Mouse (Mus musculus) liver, embryonic 16.5 days (tissue): ENCODE measurements around the gene Gm49361. TPM values are rescaled to one million over a fixed set of nuclear protein-coding genes. Genes with fewer than 3 reads are reported as not detected.
A peak's percentile ranks its signal among the peaks of the same experiment; 100 is the strongest.

Source experiments
- ATAC-seq: fragments of 200-750 bp; cut with Nextera tagmentation; 2 replicates; pipeline ENCODE4 v1.8.0; 2017; ENCODE audit warnings: low read depth, mild to moderate bottlenecking, moderate number of reproducible peaks, moderate library complexity
- H3K27ac ChIP-seq: fragments of 300-500 bp; sonication (generic); 2 replicates; pipeline ENCODE4 v1.5.1; 2014; ENCODE audit warnings: mild to moderate bottlenecking, low read length
- H3K27me3 ChIP-seq: fragments of 300-500 bp; sonication (generic); 2 replicates; pipeline ENCODE4 v1.6.1; 2014; ENCODE audit warnings: low read depth, low read length, mixed read lengths; ENCODE audit not compliant: control insufficient read depth, insufficient read depth
- H3K36me3 ChIP-seq: fragments of 300-500 bp; sonication (generic); 2 replicates; pipeline ENCODE4 v1.6.1; 2014; ENCODE audit warnings: mild to moderate bottlenecking; ENCODE audit not compliant: control insufficient read depth, insufficient read depth
- H3K4me1 ChIP-seq: fragments of 300-500 bp; sonication (generic); 2 replicates; pipeline ENCODE4 v1.6.1; 2014; ENCODE audit warnings: low read depth, low read length, mixed read lengths; ENCODE audit not compliant: control insufficient read depth
- H3K4me2 ChIP-seq: fragments of 300-500 bp; sonication (generic); 2 replicates; pipeline ENCODE4 v1.6.1; 2014; ENCODE audit warnings: low read depth, low read length, mixed read lengths
- H3K4me3 ChIP-seq: fragments of 300-500 bp; sonication (generic); 2 replicates; pipeline ENCODE4 v1.5.1; 2014; ENCODE audit warnings: low read depth, mild to moderate bottlenecking, low read length
- H3K9ac ChIP-seq: fragments of 300-500 bp; sonication (generic); 2 replicates; pipeline ENCODE4 v1.6.1; 2014; ENCODE audit warnings: low read depth, low read length
- H3K9me3 ChIP-seq: fragments of 300-500 bp; sonication (generic); replicated peaks from 2 replicates; pipeline ENCODE4 v1.6.1; 2016; ENCODE audit warnings: low read length; ENCODE audit not compliant: control insufficient read depth
- whole genome bisulfite sequencing: fragments of 180-500 bp; shearing (Covaris S2); extraction: QIAGEN DNeasy Blood & Tissue Kit; methylation state at CpG from one replicate; pipeline ENCODE4 v1.1.7; 2014; ENCODE audit not compliant: insufficient replicate concordance; 5-methylcytosine and 5-hydroxymethylcytosine counted together
- polyA plus RNA-seq: library from polyadenylated mRNA; unstranded; fragments of >200 nt; fragmentation: Nextera tagmentation; extraction: Ambion mirVana; gene quantifications from 2 replicates; pipeline ENCODE4 v1.2.1, GENCODE M21; 2015

The Gm49361 gene
- polyA plus RNA-seq, 1 experiment from 2014 or later: not detected

- Histone ChIP-seq H3K4me1 (no peaks in the 10 kb centered on the region; the same call in 1 of the 2 replicates), H3K4me3 (no peak overlapping the region), H3K9me3 (no peaks in the 10 kb centered on the region), H3K36me3 (peaks cover 9% of the 10 kb centered on the region; the same call in 1 of the 2 replicates), H3K9ac (no peak overlapping the region), H3K27me3 (no peaks in the 10 kb centered on the region), H3K27ac (no peak overlapping the region), H3K4me2 (no peak overlapping the region)
- ATAC-seq: no peak
- 76% methylated on average over 5 of the region's 5 CpGs for WGBS
These were observed 111.8 kb downstream of the Gm49361 start for GRCm38 (mm10) chr14:57634141-57634540.

- WGBS: 76% methylated on average over 4 of the region's 4 CpGs
- Histone ChIP-seq H3K4me1 (no peaks in the 10 kb centered on the region), H3K36me3 (peaks cover 26% of the 10 kb centered on the region), H3K27me3 (no peaks in the 10 kb centered on the region), H3K4me3 (no peak overlapping the region), H3K4me2 (no peak overlapping the region), H3K9ac (no peak overlapping the region), H3K9me3 (no peaks in the 10 kb centered on the region), H3K27ac (no peak overlapping the region)
- no peak for ATAC-seq
These were observed 116.3 kb downstream of the Gm49361 start for GRCm38 (mm10) chr14:57629595-57629994.

GRCm38 (mm10) chr14:57622934-57623333, 123.0 kb downstream of the Gm49361 start:
- Histone ChIP-seq H3K27ac (no peak overlapping the region), H3K4me1 (peaks cover 3% of the 10 kb centered on the region; the same call in 1 of the 2 replicates), H3K9ac (no peak overlapping the region), H3K9me3 (no peaks in the 10 kb centered on the region), H3K36me3 (peaks cover 22% of the 10 kb centered on the region), H3K27me3 (no peaks in the 10 kb centered on the region), H3K4me3 (no peak overlapping the region), H3K4me2 (no peak overlapping the region)
- peak; percentile 63 for ATAC-seq
- 41% methylated on average over 3 of the region's 3 CpGs for WGBS

- WGBS: 84% methylated on average over 4 of the region's 4 CpGs
- no peak overlapping the region for H3K27ac ChIP-seq
- no peak overlapping the region for H3K4me3 ChIP-seq
- no peaks in the 10 kb centered on the region for H3K9me3 ChIP-seq
- ATAC-seq: no peak
- no peak overlapping the region for H3K9ac ChIP-seq
- no peaks in the 10 kb centered on the region for H3K27me3 ChIP-seq
- H3K36me3 ChIP-seq: peaks cover 17% of the 10 kb centered on the region
- no peak overlapping the region for H3K4me2 ChIP-seq
- peaks cover 3% of the 10 kb centered on the region; the same call in 1 of the 2 replicates for H3K4me1 ChIP-seq
These were observed 124.2 kb downstream of the Gm49361 start for GRCm38 (mm10) chr14:57621699-57622098.

GRCm38 (mm10) chr14:57620598-57621236, 125.2 kb downstream of the Gm49361 start:
- peaks cover 12% of the 10 kb centered on the region for H3K36me3 ChIP-seq
- 51% methylated on average over 4 of the region's 4 CpGs for WGBS
- no peak for ATAC-seq

GRCm38 (mm10) chr14:57619487-57619886, 126.4 kb downstream of the Gm49361 start:
- H3K4me1 ChIP-seq: peaks cover 3% of the 10 kb centered on the region; the same call in 1 of the 2 replicates
- H3K4me2 ChIP-seq: no peak overlapping the region
- 44% methylated on average over 2 of the region's 2 CpGs for WGBS
- no peak overlapping the region for H3K27ac ChIP-seq
- no peak for ATAC-seq
- H3K4me3 ChIP-seq: no peak overlapping the region
- peaks cover 8% of the 10 kb centered on the region for H3K36me3 ChIP-seq
- H3K27me3 ChIP-seq: no peaks in the 10 kb centered on the region
- H3K9ac ChIP-seq: no peak overlapping the region
- no peaks in the 10 kb centered on the region for H3K9me3 ChIP-seq

More at GRCm38 (mm10) chr14:57620598-57621236, 125.2 kb downstream of the Gm49361 start:
- H3K9me3 ChIP-seq: no peaks in the 10 kb centered on the region
- no peaks in the 10 kb centered on the region for H3K27me3 ChIP-seq
- H3K4me1 ChIP-seq: peaks cover 3% of the 10 kb centered on the region; the same call in 1 of the 2 replicates
- no peak overlapping the region for H3K4me2 ChIP-seq
- H3K4me3 ChIP-seq: no peak overlapping the region
- H3K27ac ChIP-seq: no peak overlapping the region
- no peak overlapping the region for H3K9ac ChIP-seq

GRCm38 (mm10) chr14:57617675-57618074, 128.2 kb downstream of the Gm49361 start:
- H3K27ac ChIP-seq: no peak overlapping the region
- H3K9me3 ChIP-seq: no peaks in the 10 kb centered on the region
- no peak overlapping the region for H3K4me3 ChIP-seq
- no peaks in the 10 kb centered on the region for H3K27me3 ChIP-seq
- no peak overlapping the region for H3K9ac ChIP-seq
- peaks cover 4% of the 10 kb centered on the region for H3K36me3 ChIP-seq
- no peaks in the 10 kb centered on the region; the same call in 1 of the 2 replicates for H3K4me1 ChIP-seq
- WGBS: 94% methylated on average over 1 of the region's 1 CpGs
- H3K4me2 ChIP-seq: no peak overlapping the region
- no peak for ATAC-seq

GRCm38 (mm10) chr14:57616339-57616965, 129.5 kb downstream of the Gm49361 start:
- no peak for ATAC-seq
- Histone ChIP-seq H3K27ac (no peak overlapping the region), H3K36me3 (no peaks in the 10 kb centered on the region), H3K4me2 (no peak overlapping the region), H3K9ac (no peak overlapping the region), H3K27me3 (no peaks in the 10 kb centered on the region), H3K4me3 (no peak overlapping the region), H3K4me1 (no peaks in the 10 kb centered on the region), H3K9me3 (no peaks in the 10 kb centered on the region)
- 83% methylated on average over 6 of the region's 6 CpGs for WGBS

- Histone ChIP-seq H3K9me3 (no peaks in the 10 kb centered on the region), H3K36me3 (no peaks in the 10 kb centered on the region), H3K27ac (no peak overlapping the region), H3K4me2 (no peak overlapping the region), H3K9ac (no peak overlapping the region), H3K4me3 (no peak overlapping the region), H3K27me3 (no peaks in the 10 kb centered on the region), H3K4me1 (no peaks in the 10 kb centered on the region)
- peak; percentile 32; the same call in 1 of the 2 replicates for ATAC-seq
- 80% methylated on average over 6 of the region's 6 CpGs for WGBS
These were observed 130.1 kb downstream of the Gm49361 start for GRCm38 (mm10) chr14:57615828-57616227.
